Mouse (Mus musculus) stomach, postnatal 0 days (tissue): ENCODE data around the gene Exd2.

ENCODE experiments used
- CTCF ChIP-seq: IDR thresholded peaks from 2 replicates; pipeline ENCODE4 v1.5.1; 2016; ENCODE audit warnings: antibody characterized with exemption, low read depth, mild to moderate bottlenecking, moderate library complexity
- EP300 ChIP-seq: optimal IDR thresholded peaks from 2 replicates; pipeline ENCODE3; 2016; ENCODE audit warnings: antibody characterized with exemption

GRCm38 (mm10) chr12:80526511-80526910 is 63.6 kb downstream of the Exd2 start:
- TF ChIP-seq CTCF (no peak), EP300 (no peak)
